24 mouse cellular contexts compared by ENCODE assay signal in genomic region chr1:31094792-31095191, GRCm38 (mm10).
DNase-seq lines count a peak whose midpoint lies in the region; ATAC-seq and TF ChIP-seq lines count a peak whose summit lies in the region.
"Had no signal": no experiment of that assay in that cellular context is flagged by ENCODE, and none has a peak within 500 bp of the region (broad histone marks: within the 10 kb centered on the region; RNA-seq: fewer than 3 reads in every experiment).

No protein-coding gene starts in this region.

- DNase-seq in lung, adult 2 months: no peak
- peak in 1 of 3 experiments; percentile 12 for DNase-seq in liver, embryonic 14.5 days (ENCODE audit: low read depth in 3 of 3, low spot score in 3 of 3)
- DNase-seq in left cerebral cortex, adult 18-20 months (ENCODE audit: low spot score in 2 of 2): no peak
- no peak for DNase-seq in cerebellum, postnatal 25 days
- no peak for DNase-seq in ovary, adult 18-20 months (ENCODE audit: low spot score)
- DNase-seq: adrenal gland, postnatal 25 days; cerebellum, adult 11-12 months; gastrocnemius, postnatal 10 days; heart, postnatal 36 days; kidney, adult 18-20 months; kidney, postnatal 14 days; layer of hippocampus, adult 9-11 months; thymus, adult 2 months had no signal

- WGBS in lung, embryonic 15.5 days: 36% methylated on average over 3 of the region's 3 CpGs
- 49% methylated on average over 3 of the region's 3 CpGs for WGBS in lung, adult 2 months
- 49% methylated on average over 3 of the region's 3 CpGs for WGBS in intestine, embryonic 15.5 days
- 63% methylated on average over 3 of the region's 3 CpGs for WGBS in liver, embryonic 14.5 days (ENCODE audit: insufficient replicate concordance)
- 30% methylated on average over 3 of the region's 3 CpGs for WGBS in stomach, embryonic 16.5 days

- no peak for TF ChIP-seq CTCF in lung, adult 2 months (IDR thresholded peaks at IDR 0.05; ENCODE audit: insufficient read depth, low read length)
- no peak for TF ChIP-seq CTCF in liver, embryonic 14.5 days (IDR thresholded peaks at IDR 0.05; ENCODE audit: low read depth)

- H3K36me3 ChIP-seq in lung, embryonic 15.5 days: no peaks in the 10 kb centered on the region
- no peaks in the 10 kb centered on the region for H3K36me3 ChIP-seq in intestine, embryonic 15.5 days
- H3K36me3 ChIP-seq in liver, embryonic 14.5 days (replicated peaks; ENCODE audit: control insufficient read depth, insufficient read depth, low read depth): no peaks in the 10 kb centered on the region
- H3K36me3 ChIP-seq in stomach, embryonic 16.5 days (ENCODE audit: control insufficient read depth, insufficient read depth, low read length): no peaks in the 10 kb centered on the region
- H3K36me3 ChIP-seq: embryonic facial prominence, embryonic 10.5 days; forebrain, embryonic 12.5 days; G1E; hindbrain, embryonic 15.5 days; limb, embryonic 13.5 days; midbrain, embryonic 13.5 days; neural tube, embryonic 13.5 days had no signal

- no peak overlapping the region for H3K4me3 ChIP-seq in lung, embryonic 15.5 days
- no peak overlapping the region for H3K4me3 ChIP-seq in lung, adult 2 months (replicated peaks; ENCODE audit: extremely low read depth, low read depth, low read length)
- H3K4me3 ChIP-seq in intestine, embryonic 15.5 days (replicated peaks): no peak overlapping the region
- no peak overlapping the region for H3K4me3 ChIP-seq in liver, embryonic 14.5 days (ENCODE audit: insufficient read depth in 1 of 2, low read depth in 2 of 2, low read length in 2 of 2)
- no peak overlapping the region for H3K4me3 ChIP-seq in stomach, embryonic 16.5 days (replicated peaks; ENCODE audit: low read length)
- H3K4me3 ChIP-seq: embryonic facial prominence, embryonic 10.5 days; forebrain, embryonic 12.5 days; heart, adult 2 months; hindbrain, embryonic 15.5 days; limb, embryonic 13.5 days; midbrain, embryonic 13.5 days; neural tube, embryonic 13.5 days had no signal

- no peak overlapping the region for H3K4me2 ChIP-seq in lung, embryonic 15.5 days
- no peak overlapping the region for H3K4me2 ChIP-seq in intestine, embryonic 15.5 days (replicated peaks)
- H3K4me2 ChIP-seq in liver, embryonic 14.5 days (ENCODE audit: low read depth): no peak overlapping the region
- H3K4me2 ChIP-seq in stomach, embryonic 16.5 days (ENCODE audit: low read depth, low read length): no peak overlapping the region
- H3K4me2 ChIP-seq: forebrain, embryonic 12.5 days; hindbrain, embryonic 15.5 days; limb, embryonic 13.5 days; midbrain, embryonic 13.5 days; neural tube, embryonic 13.5 days had no signal

- TF ChIP-seq EP300 in liver, embryonic 14.5 days (IDR thresholded peaks at IDR 0.05; ENCODE audit: low read depth): no peak

- peak overlapping the region; percentile 59 for H3K27ac ChIP-seq in lung, embryonic 15.5 days
- 0 out of 2 replicates have a peak overlapping the region, but pooled peaks have one; percentile 40 for H3K27ac ChIP-seq in intestine, embryonic 15.5 days
- no peak overlapping the region for H3K27ac ChIP-seq in liver, embryonic 14.5 days
- peak overlapping the region; percentile 74 for H3K27ac ChIP-seq in stomach, embryonic 16.5 days (ENCODE audit: low read length)
- H3K27ac ChIP-seq: embryonic facial prominence, embryonic 10.5 days; forebrain, embryonic 12.5 days; hindbrain, embryonic 15.5 days; limb, embryonic 13.5 days; midbrain, embryonic 13.5 days; neural tube, embryonic 13.5 days had no signal

- peaks cover 16% of the 10 kb centered on the region for H3K4me1 ChIP-seq in lung, embryonic 15.5 days
- peaks cover 8% of the 10 kb centered on the region; the same call in 1 of the 2 replicates for H3K4me1 ChIP-seq in lung, adult 2 months (ENCODE audit: control insufficient read depth, insufficient read depth, low read length)
- H3K4me1 ChIP-seq in intestine, embryonic 15.5 days (replicated peaks): peaks cover 4% of the 10 kb centered on the region; the same call in 1 of the 2 replicates
- H3K4me1 ChIP-seq in liver, embryonic 14.5 days (replicated peaks; ENCODE audit: control insufficient read depth in 2 of 2, insufficient read depth in 2 of 2, low read length in 1 of 2): 0 out of 4 replicates have a peak, but pooled peaks cover 0 to 6% of the 10 kb centered on the region in 2 experiments
- H3K4me1 ChIP-seq in stomach, embryonic 16.5 days (ENCODE audit: control insufficient read depth, insufficient read depth, low read length): peaks cover 11% of the 10 kb centered on the region; the same call in 1 of the 2 replicates
- H3K4me1 ChIP-seq: forebrain, embryonic 12.5 days; hindbrain, embryonic 15.5 days; midbrain, embryonic 13.5 days; neural tube, embryonic 13.5 days had no signal

- no peaks in the 10 kb centered on the region for H3K9me3 ChIP-seq in lung, embryonic 15.5 days
- no peaks in the 10 kb centered on the region for H3K9me3 ChIP-seq in intestine, embryonic 15.5 days
- no peaks in the 10 kb centered on the region for H3K9me3 ChIP-seq in liver, embryonic 14.5 days (ENCODE audit: control insufficient read depth, low read length)
- no peaks in the 10 kb centered on the region for H3K9me3 ChIP-seq in stomach, embryonic 16.5 days (replicated peaks; ENCODE audit: control insufficient read depth, low read length)
- H3K9me3 ChIP-seq: embryonic facial prominence, embryonic 10.5 days; forebrain, embryonic 12.5 days; G1E; hindbrain, embryonic 15.5 days; limb, embryonic 13.5 days; midbrain, embryonic 13.5 days; neural tube, embryonic 13.5 days had no signal

- H3K27me3 ChIP-seq in lung, embryonic 15.5 days: no peaks in the 10 kb centered on the region
- H3K27me3 ChIP-seq in intestine, embryonic 15.5 days (replicated peaks): no peaks in the 10 kb centered on the region
- no peaks in the 10 kb centered on the region for H3K27me3 ChIP-seq in liver, embryonic 14.5 days (ENCODE audit: control insufficient read depth, insufficient read depth, low read length)
- no peaks in the 10 kb centered on the region for H3K27me3 ChIP-seq in stomach, embryonic 16.5 days (ENCODE audit: control insufficient read depth, insufficient read depth, low read length)
- H3K27me3 ChIP-seq: forebrain, embryonic 12.5 days; hindbrain, embryonic 15.5 days; limb, embryonic 13.5 days; midbrain, embryonic 13.5 days; neural tube, embryonic 13.5 days had no signal

- peak; percentile 50; the same call in 1 of the 2 replicates for ATAC-seq in lung, embryonic 15.5 days (ENCODE audit: borderline replicate concordance, extremely low read depth, low FRiP score, low TSS enrichment)
- peak; percentile 86 for ATAC-seq in intestine, embryonic 15.5 days
- peak; percentile 66 for ATAC-seq in liver, embryonic 14.5 days (ENCODE audit: insufficient read depth)
- ATAC-seq in stomach, embryonic 16.5 days (ENCODE audit: insufficient read depth, low FRiP score): peak; percentile 85
- ATAC-seq: midbrain, embryonic 13.5 days had no signal

- no peak overlapping the region for H3K9ac ChIP-seq in lung, embryonic 15.5 days
- H3K9ac ChIP-seq in intestine, embryonic 15.5 days: no peak overlapping the region
- H3K9ac ChIP-seq in liver, embryonic 14.5 days (replicated peaks): no peak overlapping the region
- no peak overlapping the region for H3K9ac ChIP-seq in stomach, embryonic 16.5 days (ENCODE audit: low read length)
- H3K9ac ChIP-seq: forebrain, embryonic 12.5 days; hindbrain, embryonic 15.5 days; limb, embryonic 13.5 days; midbrain, embryonic 13.5 days; neural tube, embryonic 13.5 days had no signal

- no peak for TF ChIP-seq POLR2A in lung, adult 2 months (IDR thresholded peaks at IDR 0.05; ENCODE audit: borderline replicate concordance, extremely low read depth, low read depth, low read length)
